ENCODE assay signal across 8 mouse cellular contexts in the genomic region with DNA sequence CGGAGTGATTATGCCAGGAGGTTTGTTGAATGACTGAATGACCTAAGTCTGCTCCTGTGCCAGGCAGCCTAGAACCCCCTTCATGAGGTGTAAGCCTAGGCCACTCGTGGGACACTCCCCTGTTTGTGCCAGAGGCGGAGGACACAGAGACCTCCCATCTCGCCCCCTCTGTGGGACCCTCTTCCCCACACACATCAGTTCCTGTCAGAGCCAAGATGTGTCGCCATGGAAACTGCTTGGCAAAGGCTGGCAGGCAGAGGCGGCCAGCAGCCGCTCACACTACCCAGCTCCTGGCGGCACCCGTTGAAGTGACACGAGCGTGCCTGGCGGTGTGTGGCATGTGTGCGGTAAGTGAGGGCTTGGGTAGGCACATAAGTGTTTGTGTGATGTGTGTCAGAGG. TPM values are rescaled to one million over a fixed set of nuclear protein-coding genes. Genes with fewer than 3 reads are reported as not detected.
A peak's percentile ranks its signal among the peaks of the same experiment; 100 is the strongest.
DNase-seq lines count a peak whose midpoint lies in the region; ATAC-seq and TF ChIP-seq lines count a peak whose summit lies in the region.
"Had no signal": no experiment of that assay in that cellular context is flagged by ENCODE, and none has a peak within 500 bp of the region (broad histone marks: within the 10 kb centered on the region; RNA-seq: fewer than 3 reads in every experiment).

A gene (plus strand): TSS at position 306 of the 400 bp plus-strand sequence.

- no peaks in the 10 kb centered on the region for H3K27me3 ChIP-seq in spleen, adult 2 months (ENCODE audit: control insufficient read depth, insufficient read depth, low read length)
- no peaks in the 10 kb centered on the region for H3K27me3 ChIP-seq in hindbrain, embryonic 15.5 days
- no peaks in the 10 kb centered on the region for H3K27me3 ChIP-seq in stomach, postnatal 0 days (ENCODE audit: control insufficient read depth, insufficient read depth, low read length)

- no peak within 1 kb of the TSS for H3K4me3 ChIP-seq in spleen, adult 2 months (ENCODE audit: extremely low read depth, insufficient read depth, insufficient read length)
- H3K4me3 ChIP-seq in hindbrain, embryonic 15.5 days = no peak within 1 kb of the TSS; the same call in 1 of the 2 replicates
- no peak within 1 kb of the TSS for H3K4me3 ChIP-seq in macrophage (ENCODE audit: inconsistent target)
- no peak within 1 kb of the TSS for H3K4me3 ChIP-seq in stomach, postnatal 0 days (ENCODE audit: low read depth, low read length)
- H3K4me3 ChIP-seq: liver, embryonic 12.5 days had no signal

- TF ChIP-seq EP300 in stomach, postnatal 0 days (optimal IDR thresholded peaks at IDR 0.05) = no peak

- H3K4me2 ChIP-seq in hindbrain, embryonic 15.5 days = peak within 1 kb of the TSS; percentile 39
- no peak within 1 kb of the TSS for H3K4me2 ChIP-seq in stomach, postnatal 0 days (replicated peaks; ENCODE audit: low read depth)
- H3K4me2 ChIP-seq: liver, embryonic 12.5 days had no signal

- WGBS in spleen, adult 2 months = 76% methylated on average over 13 of the region's 13 CpGs
- WGBS in hindbrain, embryonic 15.5 days = 32% methylated on average over 13 of the region's 13 CpGs
- WGBS in macrophage (ENCODE audit: missing documents) = 91% methylated on average over 13 of the region's 13 CpGs
- 76% methylated on average over 13 of the region's 13 CpGs for WGBS in stomach, postnatal 0 days

- H3K36me3 ChIP-seq in spleen, adult 2 months (ENCODE audit: control insufficient read depth, insufficient read depth, low read length) = peaks cover 5% of the 10 kb centered on the region
- peaks cover 10% of the 10 kb centered on the region for H3K36me3 ChIP-seq in hindbrain, embryonic 15.5 days
- peaks cover 5% of the 10 kb centered on the region; the same call in 1 of the 2 replicates for H3K36me3 ChIP-seq in macrophage (ENCODE audit: inconsistent target)
- H3K36me3 ChIP-seq in stomach, postnatal 0 days (ENCODE audit: control insufficient read depth, insufficient read depth, low read length) = peaks cover 2% of the 10 kb centered on the region; the same call in 1 of the 2 replicates

- DNase-seq in spleen, adult 2 months (ENCODE audit: low read depth in 1 of 2, low spot score in 2 of 2) = no peak
- no peak for DNase-seq in spleen, postnatal 36 days (ENCODE audit: low spot score in 2 of 2)
- DNase-seq in embryo, embryonic 10.5 days (ENCODE audit: low spot score) = no peak
- DNase-seq in stomach, postnatal 0 days (ENCODE audit: low spot score) = no peak
- no peak for DNase-seq in kidney, adult 11 months

- no peaks in the 10 kb centered on the region for H3K4me1 ChIP-seq in spleen, adult 2 months (ENCODE audit: control insufficient read depth, insufficient read depth, insufficient read length)
- H3K4me1 ChIP-seq in hindbrain, embryonic 15.5 days (replicated peaks) = peaks cover 22% of the 10 kb centered on the region
- no peaks in the 10 kb centered on the region for H3K4me1 ChIP-seq in stomach, postnatal 0 days (replicated peaks; ENCODE audit: control insufficient read depth, insufficient read depth)

- no peaks in the 10 kb centered on the region for H3K79me2 ChIP-seq in macrophage (ENCODE audit: inconsistent target)

- TF ChIP-seq POLR2A in spleen, adult 2 months (IDR thresholded peaks at IDR 0.05; ENCODE audit: low read depth, low read length) = no peak

- H3K9ac ChIP-seq in hindbrain, embryonic 15.5 days = no peak within 1 kb of the TSS
- no peak within 1 kb of the TSS for H3K9ac ChIP-seq in stomach, postnatal 0 days (ENCODE audit: low read length)
- H3K9ac ChIP-seq: liver, embryonic 12.5 days had no signal

- peak; percentile 70 for ATAC-seq in hindbrain, embryonic 15.5 days (ENCODE audit: low FRiP score, low read depth)
- no peak; the same call in 1 of the 2 replicates for ATAC-seq in stomach, postnatal 0 days (ENCODE audit: low FRiP score, low TSS enrichment)
- ATAC-seq: liver, embryonic 12.5 days had no signal

- no peak within 1 kb of the TSS for H3K27ac ChIP-seq in spleen, adult 2 months (ENCODE audit: insufficient read depth, low read length)
- peak within 1 kb of the TSS; percentile 39; the same call in 1 of the 2 replicates for H3K27ac ChIP-seq in hindbrain, embryonic 15.5 days (replicated peaks)
- H3K27ac ChIP-seq in macrophage = no peak within 1 kb of the TSS
- no peak within 1 kb of the TSS for H3K27ac ChIP-seq in stomach, postnatal 0 days (replicated peaks)
- H3K27ac ChIP-seq: liver, embryonic 12.5 days had no signal

- TF ChIP-seq CTCF in spleen, adult 2 months (IDR thresholded peaks at IDR 0.05; ENCODE audit: extremely low read depth, insufficient read depth, insufficient read length, insufficient replicate concordance) = no peak
- TF ChIP-seq CTCF in stomach, postnatal 0 days (IDR thresholded peaks at IDR 0.05; ENCODE audit: low read depth) = no peak

- no peaks in the 10 kb centered on the region for H3K9me3 ChIP-seq in hindbrain, embryonic 15.5 days
- H3K9me3 ChIP-seq in stomach, postnatal 0 days (ENCODE audit: control insufficient read depth, low read length) = no peaks in the 10 kb centered on the region
- H3K9me3 ChIP-seq: liver, embryonic 12.5 days had no signal

RNA-seq across cellular contexts. Expression of the gene that starts here (rescaled TPM):
- 17.6 and 19.1 TPM in 2 replicates for polyA plus RNA-seq in spleen, adult 2 months (2012; rRNA removed)
- polyA plus RNA-seq in hindbrain, embryonic 15.5 days (2015; fragmentation: Nextera tagmentation; extraction: Ambion mirVana) = 3.9 and 5.1 TPM in 2 replicates
- total RNA-seq in macrophage (2018; cell fraction: chromatin; rRNA removed) = 100 to 1,000 TPM in 3 of 26 experiments, 10 to 100 TPM in 18, 1 to 10 TPM in 5; 7.1 to 116 (median 24.0) TPM
- 10 to 100 TPM in 13 of 26 experiments, 1 to 10 TPM in 13; 2.6 to 36.5 (median 11.7) TPM for total RNA-seq in macrophage (2018; cell fraction: cytosol; rRNA removed)
- 100 to 1,000 TPM in 2 of 26 experiments, 10 to 100 TPM in 18, 1 to 10 TPM in 6; 5.8 to 126 (median 25.2) TPM for total RNA-seq in macrophage (2018; cell fraction: nucleus; rRNA removed)
- 10.9 to 24.7 TPM (median 13.4 TPM) in 3 replicates for polyA plus RNA-seq in macrophage (2018)
- polyA plus RNA-seq in stomach, postnatal 0 days (2015; fragmentation: Nextera tagmentation; extraction: Ambion mirVana) = 0.65 and 0.67 TPM in 2 replicates
